Mouse (Mus musculus): ENCODE results near the gene Tbl1xr1. TPM values are rescaled to one million over a fixed set of nuclear protein-coding genes. Genes with fewer than 3 reads are reported as not detected.

The Tbl1xr1 gene
- 7.5 and 9.6 TPM in 2 replicates for polyA plus RNA-seq (2015; fragmentation: Nextera tagmentation; extraction: Ambion mirVana)

DNA sequence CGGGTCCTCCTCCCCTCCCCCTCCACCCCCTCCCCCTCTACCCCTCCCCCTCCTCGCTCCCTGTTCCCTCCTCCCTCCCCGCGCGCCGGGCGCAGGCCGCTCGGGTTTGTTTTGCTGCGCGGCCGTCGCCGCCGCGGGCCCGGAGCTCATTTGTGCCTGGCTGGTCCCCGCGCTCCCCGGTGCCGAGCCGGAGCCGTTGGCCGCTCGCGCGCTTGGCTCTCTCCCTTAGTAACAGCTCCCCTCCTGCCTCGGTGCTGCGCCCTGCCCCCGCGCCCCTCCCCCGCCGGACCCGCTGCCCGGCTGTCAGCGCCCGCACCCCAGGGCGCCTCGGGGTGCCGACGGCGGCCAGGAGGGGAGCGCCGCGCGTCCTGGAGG lies at the start of gene Tbl1xr1:
Tbl1xr1 (plus strand) TSS at position 92 of the 375 bp plus-strand sequence.
- H3K4me1 ChIP-seq (replicated peaks; ENCODE audit: control insufficient read depth, insufficient read depth), result no peaks in the 10 kb centered on the region
- peak within 1 kb of the TSS; percentile 96 for H3K4me3 ChIP-seq (ENCODE audit: low read depth, low read length)
- peak; percentile 91 for ATAC-seq (ENCODE audit: low FRiP score, low TSS enrichment)
- TF ChIP-seq CTCF (IDR thresholded peaks at IDR 0.05; ENCODE audit: low read depth), result no peak
- TF ChIP-seq EP300 (optimal IDR thresholded peaks at IDR 0.05), result no peak
- no peaks in the 10 kb centered on the region for H3K9me3 ChIP-seq (ENCODE audit: control insufficient read depth, low read length)
- peak within 1 kb of the TSS; percentile 78 for H3K4me2 ChIP-seq (replicated peaks; ENCODE audit: low read depth)
- peak within 1 kb of the TSS; percentile 97 for H3K9ac ChIP-seq (ENCODE audit: low read length)
- 0% methylated on average over 4 of the region's 46 CpGs for WGBS
- DNase-seq (ENCODE audit: low spot score), result peak; percentile 94
- no peaks in the 10 kb centered on the region for H3K27me3 ChIP-seq (ENCODE audit: control insufficient read depth, insufficient read depth, low read length)
- H3K36me3 ChIP-seq (ENCODE audit: control insufficient read depth, insufficient read depth, low read length), result no peaks in the 10 kb centered on the region; the same call in 1 of the 2 replicates
- peak within 1 kb of the TSS; percentile 99 for H3K27ac ChIP-seq (replicated peaks)

GRCm38 (mm10) chr3:22038004-22038403 lies 38.4 kb upstream of the Tbl1xr1 start:
- DNase-seq (ENCODE audit: low spot score), result no peak
- no peaks in the 10 kb centered on the region for H3K4me1 ChIP-seq (replicated peaks; ENCODE audit: control insufficient read depth, insufficient read depth)
- H3K4me3 ChIP-seq (ENCODE audit: low read depth, low read length), result no peak overlapping the region
- ATAC-seq (ENCODE audit: low FRiP score, low TSS enrichment), result no peak
- H3K27me3 ChIP-seq (ENCODE audit: control insufficient read depth, insufficient read depth, low read length), result no peaks in the 10 kb centered on the region
- H3K9ac ChIP-seq (ENCODE audit: low read length), result no peak overlapping the region
- WGBS, result 56% methylated on average over 4 of the region's 4 CpGs
- H3K27ac ChIP-seq (replicated peaks), result no peak overlapping the region
- H3K36me3 ChIP-seq (ENCODE audit: control insufficient read depth, insufficient read depth, low read length), result no peaks in the 10 kb centered on the region
- no peaks in the 10 kb centered on the region for H3K9me3 ChIP-seq (ENCODE audit: control insufficient read depth, low read length)
- no peak overlapping the region for H3K4me2 ChIP-seq (replicated peaks; ENCODE audit: low read depth)
- TF ChIP-seq CTCF (IDR thresholded peaks at IDR 0.05; ENCODE audit: low read depth) (no peak), EP300 (optimal IDR thresholded peaks at IDR 0.05) (no peak)

DNA sequence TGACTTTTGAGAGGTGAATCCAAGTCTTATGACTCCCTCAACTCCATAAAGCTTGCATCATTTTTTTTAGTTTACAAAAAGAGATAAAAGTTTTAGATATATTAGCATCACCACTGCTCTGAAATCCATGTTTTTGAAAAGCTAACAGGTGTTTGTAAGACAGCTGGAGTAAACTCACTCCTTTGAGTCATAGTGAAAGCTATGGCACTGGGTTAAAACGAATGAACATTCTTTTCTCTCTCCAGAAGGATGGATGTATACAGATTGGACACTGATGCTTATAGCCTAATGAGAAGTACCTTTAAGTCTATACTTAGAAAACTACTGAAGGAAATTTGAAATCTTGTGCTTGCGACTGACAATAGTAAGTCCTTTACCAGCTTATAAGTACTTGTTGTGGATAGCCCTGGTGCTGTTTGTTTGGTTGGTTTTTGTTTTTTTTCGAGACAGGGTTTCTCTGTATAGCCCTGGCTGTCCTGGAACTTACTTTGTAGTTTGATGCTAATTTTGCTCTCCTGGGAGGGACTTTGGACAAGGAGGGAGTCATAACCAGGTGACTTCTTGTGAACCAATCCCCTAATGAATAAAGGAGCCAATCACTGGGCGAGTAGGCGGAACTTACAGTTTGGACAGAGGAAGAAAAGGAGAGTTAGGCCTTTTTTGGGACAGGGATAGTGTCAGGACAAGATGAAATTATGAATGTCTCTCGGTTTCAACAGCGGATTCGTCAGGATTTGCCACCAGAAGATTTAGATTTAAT lies 37.2 kb upstream of the Tbl1xr1 start:
- no peaks in the 10 kb centered on the region for H3K36me3 ChIP-seq (ENCODE audit: control insufficient read depth, insufficient read depth, low read length)
- no peaks in the 10 kb centered on the region for H3K9me3 ChIP-seq (ENCODE audit: control insufficient read depth, low read length)
- H3K4me3 ChIP-seq (ENCODE audit: low read depth, low read length), result no peak overlapping the region
- ATAC-seq (ENCODE audit: low FRiP score, low TSS enrichment) (no peak), DNase-seq (ENCODE audit: low spot score) (no peak)
- no peak overlapping the region for H3K9ac ChIP-seq (ENCODE audit: low read length)
- H3K4me1 ChIP-seq (replicated peaks; ENCODE audit: control insufficient read depth, insufficient read depth), result no peaks in the 10 kb centered on the region
- no peak for TF ChIP-seq CTCF (IDR thresholded peaks at IDR 0.05; ENCODE audit: low read depth)
- no peak for TF ChIP-seq EP300 (optimal IDR thresholded peaks at IDR 0.05)
- no peak overlapping the region for H3K4me2 ChIP-seq (replicated peaks; ENCODE audit: low read depth)
- no peak overlapping the region for H3K27ac ChIP-seq (replicated peaks)
- no peaks in the 10 kb centered on the region for H3K27me3 ChIP-seq (ENCODE audit: control insufficient read depth, insufficient read depth, low read length)
- whole genome bisulfite sequencing, result 88% methylated on average over 8 of the region's 8 CpGs

DNA sequence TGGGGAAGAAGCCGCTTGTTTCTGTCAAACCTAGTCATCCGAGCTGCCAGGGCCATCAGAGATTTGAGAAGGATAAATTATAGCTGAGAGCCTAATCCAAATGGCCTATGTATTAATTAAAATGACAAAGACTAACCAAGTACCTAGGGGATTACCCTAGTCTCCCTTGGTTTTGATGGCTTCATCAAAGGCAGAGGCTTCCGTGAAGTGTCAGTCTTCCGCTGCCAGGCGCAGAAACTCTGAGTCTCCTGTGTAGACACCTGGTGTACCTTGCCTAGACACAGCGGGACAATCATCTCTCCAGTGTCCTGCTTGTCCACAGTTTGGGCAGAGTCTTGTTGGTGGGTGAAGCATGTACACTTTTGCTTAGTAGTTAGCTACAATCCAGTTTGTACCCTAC lies 35.8 kb upstream of the Tbl1xr1 start:
- H3K27ac ChIP-seq (replicated peaks), result no peak overlapping the region
- no peak overlapping the region for H3K9ac ChIP-seq (ENCODE audit: low read length)
- H3K4me3 ChIP-seq (ENCODE audit: low read depth, low read length), result no peak overlapping the region
- 89% methylated on average over 6 of the region's 6 CpGs for WGBS
- H3K27me3 ChIP-seq (ENCODE audit: control insufficient read depth, insufficient read depth, low read length), result no peaks in the 10 kb centered on the region
- H3K4me1 ChIP-seq (replicated peaks; ENCODE audit: control insufficient read depth, insufficient read depth), result no peaks in the 10 kb centered on the region
- no peaks in the 10 kb centered on the region for H3K36me3 ChIP-seq (ENCODE audit: control insufficient read depth, insufficient read depth, low read length)
- DNase-seq (ENCODE audit: low spot score) (no peak), ATAC-seq (ENCODE audit: low FRiP score, low TSS enrichment) (no peak)
- no peak overlapping the region for H3K4me2 ChIP-seq (replicated peaks; ENCODE audit: low read depth)
- H3K9me3 ChIP-seq (ENCODE audit: control insufficient read depth, low read length), result no peaks in the 10 kb centered on the region
- TF ChIP-seq CTCF (IDR thresholded peaks at IDR 0.05; ENCODE audit: low read depth), result no peak
- TF ChIP-seq EP300 (optimal IDR thresholded peaks at IDR 0.05), result no peak

GRCm38 (mm10) chr3:22047203-22047602 lies 29.2 kb upstream of the Tbl1xr1 start:
- Histone ChIP-seq H3K9me3 (ENCODE audit: control insufficient read depth, low read length) (no peaks in the 10 kb centered on the region), H3K27me3 (ENCODE audit: control insufficient read depth, insufficient read depth, low read length) (no peaks in the 10 kb centered on the region), H3K4me3 (ENCODE audit: low read depth, low read length) (no peak overlapping the region), H3K27ac (replicated peaks) (no peak overlapping the region), H3K36me3 (ENCODE audit: control insufficient read depth, insufficient read depth, low read length) (no peaks in the 10 kb centered on the region), H3K9ac (ENCODE audit: low read length) (no peak overlapping the region), H3K4me2 (replicated peaks; ENCODE audit: low read depth) (no peak overlapping the region), H3K4me1 (replicated peaks; ENCODE audit: control insufficient read depth, insufficient read depth) (no peaks in the 10 kb centered on the region)
- DNase-seq (ENCODE audit: low spot score) (no peak), ATAC-seq (ENCODE audit: low FRiP score, low TSS enrichment) (no peak)
- WGBS, result 87% methylated on average over 14 of the region's 14 CpGs
- no peak for TF ChIP-seq EP300 (optimal IDR thresholded peaks at IDR 0.05)
- TF ChIP-seq CTCF (IDR thresholded peaks at IDR 0.05; ENCODE audit: low read depth), result no peak

GRCm38 (mm10) chr3:22056664-22057328 lies 19.7 kb upstream of the Tbl1xr1 start:
- TF ChIP-seq CTCF (IDR thresholded peaks at IDR 0.05; ENCODE audit: low read depth) (no peak), EP300 (optimal IDR thresholded peaks at IDR 0.05) (no peak)
- H3K27ac ChIP-seq (replicated peaks), result no peak overlapping the region
- no peak overlapping the region for H3K4me2 ChIP-seq (replicated peaks; ENCODE audit: low read depth)
- ATAC-seq (ENCODE audit: low FRiP score, low TSS enrichment) (no peak), DNase-seq (ENCODE audit: low spot score) (no peak)
- 58% methylated on average over 4 of the region's 4 CpGs for WGBS
- no peaks in the 10 kb centered on the region for H3K27me3 ChIP-seq (ENCODE audit: control insufficient read depth, insufficient read depth, low read length)
- H3K4me3 ChIP-seq (ENCODE audit: low read depth, low read length), result no peak overlapping the region
- H3K36me3 ChIP-seq (ENCODE audit: control insufficient read depth, insufficient read depth, low read length), result no peaks in the 10 kb centered on the region
- H3K4me1 ChIP-seq (replicated peaks; ENCODE audit: control insufficient read depth, insufficient read depth), result no peaks in the 10 kb centered on the region
- H3K9ac ChIP-seq (ENCODE audit: low read length), result no peak overlapping the region
- no peaks in the 10 kb centered on the region for H3K9me3 ChIP-seq (ENCODE audit: control insufficient read depth, low read length)

All from stomach, postnatal 0 days (tissue).